Mouse (Mus musculus) heart, embryonic 13.5 days (tissue): Measurements from ENCODE around the gene Fancg. TPM values are rescaled to one million over a fixed set of nuclear protein-coding genes. Genes with fewer than 3 reads are reported as not detected.
A peak's percentile ranks its signal among the peaks of the same experiment; 100 is the strongest.

Experiments
- ATAC-seq: fragments of 200-750 bp; cut with Nextera tagmentation; 2 replicates; pipeline ENCODE4 v1.8.0; 2017; ENCODE audit warnings: moderate TSS enrichment; ENCODE audit not compliant: insufficient number of reproducible peaks, low FRiP score, low TSS enrichment; ENCODE audit errors: extremely low read depth
- H3K27ac ChIP-seq: fragments of 300-500 bp; sonication (generic); replicated peaks from 2 replicates; pipeline ENCODE4 v1.5.1; 2015; ENCODE audit warnings: moderate library complexity, mild to moderate bottlenecking, inconsistent platforms
- H3K27me3 ChIP-seq: fragments of 300-500 bp; sonication (generic); replicated peaks from 2 replicates; pipeline ENCODE4 v1.6.1; 2015; ENCODE audit warnings: mild to moderate bottlenecking, inconsistent platforms
- H3K36me3 ChIP-seq: fragments of 300-500 bp; sonication (generic); 2 replicates; pipeline ENCODE4 v1.6.1; 2015; ENCODE audit warnings: mild to moderate bottlenecking, inconsistent platforms
- H3K4me1 ChIP-seq: fragments of 300-500 bp; sonication (generic); 2 replicates; pipeline ENCODE4 v1.6.1; 2015; ENCODE audit warnings: inconsistent platforms
- H3K4me2 ChIP-seq: fragments of 300-500 bp; sonication (generic); 2 replicates; pipeline ENCODE4 v1.6.1; 2015; ENCODE audit warnings: inconsistent platforms, mild to moderate bottlenecking, moderate library complexity
- H3K4me3 ChIP-seq: fragments of 300-500 bp; sonication (generic); 2 replicates; pipeline ENCODE4 v1.5.1; 2015; ENCODE audit warnings: moderate library complexity, mild to moderate bottlenecking, inconsistent platforms
- H3K9ac ChIP-seq: fragments of 300-500 bp; sonication (generic); 2 replicates; pipeline ENCODE4 v1.6.1; 2015; ENCODE audit warnings: inconsistent platforms, mild to moderate bottlenecking, moderate library complexity
- H3K9me3 ChIP-seq: fragments of 300-500 bp; sonication (generic); 2 replicates; pipeline ENCODE4 v1.6.1; 2016; ENCODE audit warnings: inconsistent platforms
- WGBS: fragments of 180-500 bp; shearing (Covaris S2); methylation state at CpG from one replicate; pipeline ENCODE4 v1.1.7; 2015; ENCODE audit warnings: mixed read lengths; 5-methylcytosine and 5-hydroxymethylcytosine counted together
- polyA plus RNA-seq: library from polyadenylated mRNA; unstranded; fragments of >200 nt; fragmentation: Nextera tagmentation; extraction: Ambion mirVana; gene quantifications from 2 replicates; pipeline ENCODE4 v1.2.1, GENCODE M21; 2015

The Fancg gene
- polyA plus RNA-seq, result 10.8 and 11.0 TPM in 2 replicates

DNA sequence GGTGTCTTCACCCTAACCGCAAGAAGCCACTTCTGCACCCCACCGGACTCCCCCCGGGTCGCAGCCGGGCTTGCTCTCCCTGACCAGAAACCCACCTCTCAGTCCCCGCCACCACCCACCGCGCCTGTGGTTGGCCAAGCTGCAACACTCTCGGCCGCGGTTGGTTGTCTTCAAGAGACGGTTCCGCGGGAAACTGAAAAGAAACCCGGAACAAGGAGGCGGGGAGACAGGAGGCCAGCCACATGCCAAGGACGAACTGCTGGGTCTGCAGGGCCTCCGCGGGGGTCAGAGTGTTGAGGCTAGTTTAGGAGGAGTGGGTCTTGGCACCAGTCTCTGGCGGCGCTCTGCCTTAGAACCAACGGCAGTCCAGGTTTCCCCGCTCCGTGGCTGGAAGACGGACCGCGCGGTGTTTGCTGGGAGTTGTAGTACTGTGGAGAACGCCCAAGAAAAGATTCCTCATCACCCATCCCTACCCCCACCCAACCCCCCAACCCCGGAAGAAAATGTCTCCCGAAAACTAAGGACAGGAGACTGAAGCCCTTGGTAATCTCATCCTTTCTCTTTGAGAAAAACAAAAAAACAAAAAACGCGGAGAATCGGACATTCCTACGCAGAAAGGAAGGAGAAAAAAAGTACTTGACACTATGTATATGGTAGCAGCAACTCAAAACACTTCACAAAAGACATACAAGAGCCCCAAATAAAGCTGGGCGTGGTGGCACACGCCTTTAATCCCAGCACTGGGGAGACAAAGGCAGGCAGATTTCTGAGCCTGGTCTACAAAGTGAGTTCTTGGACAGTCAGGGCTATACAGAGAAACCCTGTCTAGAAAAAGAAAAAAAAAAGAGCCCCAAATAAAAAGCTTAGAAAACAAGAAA is at the start of gene Fancg:
Fancg (minus strand) TSS at position 346 of the 878 bp plus-strand sequence.
- under 1% methylated on average over 37 of the region's 37 CpGs for WGBS
- H3K27me3 ChIP-seq, result no peaks in the 10 kb centered on the region
- H3K36me3 ChIP-seq, result peaks cover 8% of the 10 kb centered on the region; the same call in 1 of the 2 replicates
- H3K27ac ChIP-seq, result peak within 1 kb of the TSS; percentile 46; the same call in 1 of the 2 replicates
- peak within 1 kb of the TSS; percentile 71 for H3K4me3 ChIP-seq
- H3K9me3 ChIP-seq, result no peaks in the 10 kb centered on the region
- ATAC-seq, result peak; percentile 75
- peaks cover 21% of the 10 kb centered on the region for H3K4me1 ChIP-seq
- peak within 1 kb of the TSS; percentile 81 for H3K4me2 ChIP-seq
- H3K9ac ChIP-seq, result peak within 1 kb of the TSS; percentile 84

GRCm38 (mm10) chr4:43059697-43060096 is 49.4 kb upstream of the Fancg start:
- no peak for ATAC-seq

DNA sequence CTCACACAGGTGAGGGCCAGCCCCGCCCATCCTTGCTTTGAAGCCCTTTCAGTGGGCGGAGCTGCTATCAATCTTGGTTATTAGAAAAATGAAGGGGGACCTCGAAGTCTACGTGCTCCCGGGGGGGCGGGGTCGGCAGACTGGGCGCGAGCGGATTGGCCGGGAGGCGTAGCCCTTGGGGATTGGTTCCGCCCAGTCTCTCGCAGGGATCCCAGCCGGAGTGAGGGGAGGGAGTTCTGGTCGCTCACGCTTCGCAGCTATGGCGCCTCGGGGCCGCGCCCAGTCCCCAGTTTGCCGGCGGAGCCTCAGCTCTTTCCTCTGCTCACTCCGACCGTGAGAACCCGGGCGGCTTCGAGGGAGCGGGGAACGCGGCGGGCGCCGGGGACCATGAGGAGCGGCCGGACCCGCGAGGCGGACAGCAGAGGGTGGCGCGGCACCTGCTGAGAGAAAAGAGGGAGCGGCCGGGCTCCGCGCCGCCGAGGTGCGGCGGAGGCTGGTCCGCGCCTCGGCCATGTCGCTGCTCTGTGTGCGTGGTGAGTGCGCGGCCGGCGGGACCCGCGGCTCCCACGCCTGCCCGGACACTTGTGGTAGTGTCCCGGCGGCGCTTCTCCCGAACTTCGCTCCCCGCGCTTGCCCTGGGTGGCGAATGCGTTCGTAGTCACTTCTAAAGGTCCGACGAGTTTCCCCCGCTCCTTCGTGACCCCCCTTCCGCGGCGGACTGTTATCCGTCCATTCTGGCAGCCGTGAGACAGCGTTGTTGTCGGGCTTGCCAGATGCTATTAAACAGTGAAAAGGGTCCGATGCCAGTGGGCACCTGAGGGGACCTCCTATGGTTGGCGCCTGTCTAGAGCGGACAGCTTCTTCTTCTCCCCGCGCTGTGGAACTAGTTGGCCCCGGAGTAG is 48.7 kb upstream of the Fancg start, which contains the start of gene Unc13b:
Unc13b (plus strand) TSS at position 201 of the 902 bp plus-strand sequence.
- no peaks in the 10 kb centered on the region for H3K27me3 ChIP-seq
- H3K27ac ChIP-seq, result peak within 1 kb of the TSS; percentile 89
- peak within 1 kb of the TSS; percentile 84 for H3K4me3 ChIP-seq
- peak within 1 kb of the TSS; percentile 91 for H3K9ac ChIP-seq
- no peaks in the 10 kb centered on the region for H3K36me3 ChIP-seq
- peak within 1 kb of the TSS; percentile 86 for H3K4me2 ChIP-seq
- under 1% methylated on average over 88 of the region's 90 CpGs for WGBS
- peaks cover 30% of the 10 kb centered on the region for H3K4me1 ChIP-seq
- H3K9me3 ChIP-seq, result no peaks in the 10 kb centered on the region
- peak; percentile 92 for ATAC-seq

More at GRCm38 (mm10) chr4:43059697-43060096, 49.4 kb upstream of the Fancg start:
- H3K4me1 ChIP-seq, result peaks cover 30% of the 10 kb centered on the region
- no peak overlapping the region for H3K27ac ChIP-seq
- 31% methylated on average over 3 of the region's 3 CpGs for WGBS
- H3K27me3 ChIP-seq, result no peaks in the 10 kb centered on the region
- H3K36me3 ChIP-seq, result no peaks in the 10 kb centered on the region
- H3K4me2 ChIP-seq, result peak overlapping the region; percentile 86
- H3K9ac ChIP-seq, result peak overlapping the region; percentile 91
- H3K9me3 ChIP-seq, result no peaks in the 10 kb centered on the region
- H3K4me3 ChIP-seq, result peak overlapping the region; percentile 84

DNA sequence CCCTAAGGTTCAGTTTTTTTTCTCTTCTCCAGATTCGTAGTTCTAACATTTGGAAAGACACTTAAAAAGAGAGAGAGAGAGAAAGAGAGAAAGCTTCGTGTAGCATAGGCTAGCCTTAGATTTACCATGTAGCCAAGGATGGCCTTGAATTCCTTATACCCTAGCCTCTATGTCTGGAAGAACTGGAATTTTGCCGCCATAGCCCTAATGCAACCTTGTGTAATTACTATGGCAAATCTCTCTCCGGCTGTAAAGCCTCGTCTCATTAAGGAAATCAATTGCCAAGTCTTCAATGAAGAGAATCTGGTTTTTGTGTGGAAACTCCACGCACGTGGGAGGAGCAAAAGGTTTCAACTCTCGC is 48.1 kb upstream of the Fancg start:
- peak overlapping the region; percentile 84 for H3K4me3 ChIP-seq
- 23% methylated on average over 8 of the region's 8 CpGs for WGBS
- H3K36me3 ChIP-seq, result no peaks in the 10 kb centered on the region
- H3K4me1 ChIP-seq, result peaks cover 30% of the 10 kb centered on the region
- no peak overlapping the region for H3K27ac ChIP-seq
- ATAC-seq, result 0 out of 2 replicates have a peak, but pooled peaks have one; percentile 7
- H3K9me3 ChIP-seq, result no peaks in the 10 kb centered on the region
- peak overlapping the region; percentile 91; the same call in 1 of the 2 replicates for H3K9ac ChIP-seq
- peak overlapping the region; percentile 86 for H3K4me2 ChIP-seq
- H3K27me3 ChIP-seq, result no peaks in the 10 kb centered on the region

DNA sequence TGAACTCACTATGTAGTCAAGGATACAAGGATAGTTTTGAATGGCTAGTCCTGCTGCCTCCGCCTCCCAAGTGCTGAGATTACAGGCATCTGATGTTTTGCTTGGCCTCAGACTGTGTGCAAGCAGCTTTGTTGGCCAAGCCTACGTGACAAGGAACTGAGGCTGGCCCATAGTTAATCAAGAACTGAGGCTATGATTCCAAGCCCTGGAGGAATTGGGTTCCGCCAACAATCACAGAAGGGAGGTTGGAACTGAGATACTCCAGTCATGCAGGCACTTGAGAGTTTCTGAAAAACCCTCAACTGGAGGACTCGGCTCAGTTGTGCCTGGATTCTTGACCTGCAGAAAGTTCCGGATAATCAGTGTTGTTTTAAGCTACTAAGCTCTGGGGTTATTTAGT is 47.3 kb upstream of the Fancg start:
- Histone ChIP-seq H3K9ac (no peak overlapping the region), H3K4me3 (no peak overlapping the region), H3K9me3 (no peaks in the 10 kb centered on the region), H3K4me1 (peaks cover 25% of the 10 kb centered on the region), H3K27me3 (no peaks in the 10 kb centered on the region), H3K36me3 (no peaks in the 10 kb centered on the region), H3K27ac (no peak overlapping the region), H3K4me2 (no peak overlapping the region)
- no peak for ATAC-seq
- 80% methylated on average over 5 of the region's 5 CpGs for WGBS

- Histone ChIP-seq H3K4me2 (peak overlapping the region; percentile 22; the same call in 1 of the 2 replicates), H3K27me3 (0 out of 2 replicates have a peak, but pooled peaks cover 3% of the 10 kb centered on the region), H3K9me3 (no peaks in the 10 kb centered on the region), H3K4me3 (no peak overlapping the region), H3K4me1 (peaks cover 5% of the 10 kb centered on the region; the same call in 1 of the 2 replicates), H3K9ac (0 out of 2 replicates have a peak overlapping the region, but pooled peaks have one; percentile 21), H3K36me3 (no peaks in the 10 kb centered on the region), H3K27ac (no peak overlapping the region)
- WGBS, result 12% methylated on average over 4 of the region's 4 CpGs
- no peak for ATAC-seq
Observed at GRCm38 (mm10) chr4:43052627-43053026, 42.3 kb upstream of the Fancg start.

DNA sequence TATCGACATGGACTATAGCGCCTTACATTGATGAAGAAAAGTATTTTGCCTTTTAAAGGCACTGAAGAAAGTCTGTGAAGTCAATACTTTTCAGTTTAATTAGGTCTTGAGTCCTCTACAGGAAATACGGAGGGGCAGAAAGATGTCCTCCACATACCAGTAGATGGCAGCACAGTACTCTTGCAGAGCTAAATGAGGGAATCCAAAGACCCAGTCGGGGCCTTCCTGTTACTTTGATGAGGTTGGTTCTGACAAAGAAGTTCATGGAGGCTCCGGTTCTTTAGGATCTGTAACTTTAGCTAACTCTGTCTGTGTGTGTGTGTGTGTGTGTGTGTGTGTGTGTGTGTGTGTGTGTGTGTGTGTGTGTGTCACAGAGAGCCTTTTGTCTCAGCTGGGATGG is 36.9 kb upstream of the Fancg start:
- ATAC-seq, result no peak
- Histone ChIP-seq H3K4me3 (no peak overlapping the region; the same call in 1 of the 2 replicates), H3K4me2 (peak overlapping the region; percentile 74), H3K27ac (no peak overlapping the region), H3K4me1 (peaks cover 33% of the 10 kb centered on the region), H3K9ac (0 out of 2 replicates have a peak overlapping the region, but pooled peaks have one; percentile 3), H3K9me3 (no peaks in the 10 kb centered on the region), H3K36me3 (no peaks in the 10 kb centered on the region), H3K27me3 (0 out of 2 replicates have a peak, but pooled peaks cover 3% of the 10 kb centered on the region)
- WGBS, result 8% methylated on average over 5 of the region's 5 CpGs

GRCm38 (mm10) chr4:43046607-43047006 is 36.3 kb upstream of the Fancg start:
- Histone ChIP-seq H3K27me3 (no peaks in the 10 kb centered on the region), H3K27ac (no peak overlapping the region), H3K9me3 (no peaks in the 10 kb centered on the region), H3K9ac (no peak overlapping the region), H3K36me3 (no peaks in the 10 kb centered on the region), H3K4me3 (peak overlapping the region; percentile 66; the same call in 1 of the 2 replicates), H3K4me2 (peak overlapping the region; percentile 74), H3K4me1 (peaks cover 32% of the 10 kb centered on the region)
- 57% methylated on average over 5 of the region's 5 CpGs for WGBS
- no peak for ATAC-seq

GRCm38 (mm10) chr4:43045659-43046302 is 35.5 kb upstream of the Fancg start, which contains the start of gene Fam214b:
TSS of gene Fam214b (minus strand) at chr4:43046220.
- H3K4me1 ChIP-seq, result peaks cover 37% of the 10 kb centered on the region
- peak within 1 kb of the TSS; percentile 81 for H3K9ac ChIP-seq
- WGBS, result under 1% methylated on average over 33 of the region's 33 CpGs
- H3K9me3 ChIP-seq, result no peaks in the 10 kb centered on the region
- H3K27ac ChIP-seq, result peak within 1 kb of the TSS; percentile 83
- peak within 1 kb of the TSS; percentile 74 for H3K4me2 ChIP-seq
- H3K27me3 ChIP-seq, result no peaks in the 10 kb centered on the region
- no peaks in the 10 kb centered on the region for H3K36me3 ChIP-seq
- peak within 1 kb of the TSS; percentile 66 for H3K4me3 ChIP-seq
- ATAC-seq, result peak; percentile 93

GRCm38 (mm10) chr4:43045285-43045658 is 35.0 kb upstream of the Fancg start:
- WGBS, result 9% methylated on average over 13 of the region's 13 CpGs
- Histone ChIP-seq H3K27me3 (no peaks in the 10 kb centered on the region), H3K36me3 (no peaks in the 10 kb centered on the region), H3K4me2 (peak overlapping the region; percentile 74), H3K4me3 (peak overlapping the region; percentile 66), H3K9ac (peak overlapping the region; percentile 81), H3K27ac (peak overlapping the region; percentile 83), H3K4me1 (peaks cover 41% of the 10 kb centered on the region), H3K9me3 (no peaks in the 10 kb centered on the region)
- ATAC-seq, result no peak
